Mouse (Mus musculus): ENCODE data around the gene Grb7.

DNA sequence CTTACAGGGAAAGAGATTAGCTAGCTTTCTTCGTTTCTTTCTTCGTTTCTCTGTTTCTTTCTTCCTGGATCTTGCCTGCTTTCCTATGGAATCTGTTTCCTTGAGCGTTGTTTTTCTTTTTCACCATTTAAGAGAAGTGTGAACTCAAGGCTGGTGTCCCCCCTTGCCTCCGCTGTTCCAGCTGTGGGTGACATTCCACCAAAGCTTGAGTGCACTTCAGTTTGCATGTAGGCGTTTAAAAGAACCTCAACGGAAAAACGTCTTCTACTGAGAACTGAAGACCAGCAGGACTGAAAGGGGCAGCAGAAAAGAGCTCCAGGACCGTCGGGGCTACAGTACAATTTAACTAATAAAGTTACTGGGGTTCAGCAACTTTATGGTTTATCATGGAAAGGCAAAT, 47.2 kb downstream of the Grb7 start:
- TF ChIP-seq GATA1 (IDR thresholded peaks at IDR 0.05; ENCODE audit: borderline replicate concordance, low read length) (no peak), FLI1 (IDR thresholded peaks at IDR 0.05; ENCODE audit: low read length) (no peak)

All from megakaryocyte, embryonic 14.5 days (primary cell).